Mouse (Mus musculus): ENCODE data around the gene Serpinb2.

GRCm38 (mm10) chr1:107512194-107513138, 1.2 kb downstream of the Serpinb2 start:
- TF ChIP-seq GATA1 (IDR thresholded peaks at IDR 0.05; ENCODE audit: low read length) (no peak), TAL1 (IDR thresholded peaks at IDR 0.05; ENCODE audit: low read length) (no peak)

Data from erythroblast, embryonic 14.5 days (primary cell).